ENCODE assay signal across 22 mouse cellular contexts in genomic region chr4:55541654-55542053, GRCm38 (mm10). TPM values are rescaled to one million over a fixed set of nuclear protein-coding genes. Genes with fewer than 3 reads are reported as not detected.
A peak's percentile ranks its signal among the peaks of the same experiment; 100 is the strongest.
DNase-seq lines count a peak whose midpoint lies in the region; ATAC-seq and TF ChIP-seq lines count a peak whose summit lies in the region.
"Had no signal": no experiment of that assay in that cellular context is flagged by ENCODE, and none has a peak within 500 bp of the region (broad histone marks: within the 10 kb centered on the region; RNA-seq: fewer than 3 reads in every experiment).

No protein-coding gene starts in this region.

- no peak overlapping the region for H3K27ac ChIP-seq in heart, embryonic 11.5 days (ENCODE audit: low read depth, low read length)
- H3K27ac ChIP-seq: hindbrain, embryonic 15.5 days; kidney, embryonic 15.5 days; liver, embryonic 13.5 days; macrophage; midbrain, embryonic 15.5 days; neural tube, embryonic 13.5 days had no signal

- WGBS in heart, embryonic 11.5 days (ENCODE audit: insufficient replicate concordance), result 56% methylated on average over 4 of the region's 4 CpGs

- intact Hi-C loops in heart, postnatal 14 days (cut with DNase I), result no loop called here

- CTCF ChIA-PET in Patski (lab: Charles Lee), result no interaction called here

- no peak for ATAC-seq in heart, embryonic 11.5 days (replicated peaks; ENCODE audit: insufficient number of reproducible peaks, low FRiP score, low TSS enrichment)
- ATAC-seq in Patski, result peak; percentile 44
- ATAC-seq: CD4-positive, CD25-positive, alpha-beta regulatory T cell, adult 4 months; forebrain, embryonic 14.5 days; midbrain, embryonic 15.5 days had no signal

- H3K4me3 ChIP-seq in heart, embryonic 11.5 days (ENCODE audit: low read depth, low read length), result no peak overlapping the region
- H3K4me3 ChIP-seq: hindbrain, embryonic 15.5 days; kidney, embryonic 15.5 days; liver, embryonic 13.5 days; midbrain, embryonic 15.5 days; neural tube, embryonic 13.5 days had no signal

- in situ Hi-C loops in Patski (cut with MboI; ENCODE audit: low pct_unique_long_range_greater_than_20kb), result loop anchor here (25.0 kb wide), 1 partner anchor 521 kb away; no protein-coding TSS in a partner anchor

- H3K27me3 ChIP-seq in heart, embryonic 11.5 days (ENCODE audit: control insufficient read depth, insufficient read depth, low read length), result no peaks in the 10 kb centered on the region
- no peaks in the 10 kb centered on the region for H3K27me3 ChIP-seq in Patski
- H3K27me3 ChIP-seq: hindbrain, embryonic 15.5 days; kidney, embryonic 15.5 days; neural tube, embryonic 13.5 days had no signal

- no peak for TF ChIP-seq CTCF in Patski (IDR thresholded peaks at IDR 0.05)

- POLR2A ChIA-PET in Patski (lab: Charles Lee), result interaction anchor here (1.1 kb wide), 2 partner anchors 8 to 13 kb away, joined by 3 read pairs; no protein-coding TSS in a partner anchor

- no peaks in the 10 kb centered on the region for H3K36me3 ChIP-seq in heart, embryonic 11.5 days (ENCODE audit: control insufficient read depth, insufficient read depth, low read length)
- H3K36me3 ChIP-seq: hindbrain, embryonic 15.5 days; kidney, embryonic 15.5 days; liver, embryonic 13.5 days; midbrain, embryonic 15.5 days; neural tube, embryonic 13.5 days had no signal

- H3K4me2 ChIP-seq in heart, embryonic 11.5 days, result peak overlapping the region; percentile 16; the same call in 1 of the 2 replicates
- H3K4me2 ChIP-seq: hindbrain, embryonic 15.5 days; kidney, embryonic 15.5 days; liver, embryonic 13.5 days; lung, embryonic 14.5 days; midbrain, embryonic 15.5 days; neural tube, embryonic 13.5 days had no signal

- DNase-seq in heart, postnatal 14 days, result no peak
- peak; percentile 14 for DNase-seq in lung, postnatal 10 days
- no peak for DNase-seq in lung, postnatal 36 days
- no peak for DNase-seq in Patski (ENCODE audit: low read depth, low spot score)
- DNase-seq in urinary bladder, adult 2 months (ENCODE audit: low spot score), result no peak
- DNase-seq in embryo, embryonic 11 days, result no peak
- DNase-seq: cerebellum, adult 8-10 months; cerebellum, postnatal 36 days; kidney, postnatal 36 days; liver, embryonic 13.5 days; lung, embryonic 14.5 days; retina, postnatal 1 day; right cerebral cortex, postnatal 25 days; thymus, postnatal 14 days had no signal

- peaks cover 22% of the 10 kb centered on the region for H3K4me1 ChIP-seq in heart, embryonic 11.5 days (ENCODE audit: control insufficient read depth, insufficient read depth, low read length)
- H3K4me1 ChIP-seq: hindbrain, embryonic 15.5 days; kidney, embryonic 15.5 days; liver, embryonic 13.5 days; midbrain, embryonic 15.5 days had no signal

- no peaks in the 10 kb centered on the region for H3K9me3 ChIP-seq in heart, embryonic 11.5 days (replicated peaks; ENCODE audit: control insufficient read depth, low read length)
- H3K9me3 ChIP-seq: hindbrain, embryonic 15.5 days; kidney, embryonic 15.5 days; liver, embryonic 13.5 days; midbrain, embryonic 15.5 days; neural tube, embryonic 13.5 days had no signal

- H3K9ac ChIP-seq in heart, embryonic 11.5 days (ENCODE audit: low read depth, low read length), result no peak overlapping the region
- H3K9ac ChIP-seq: hindbrain, embryonic 15.5 days; kidney, embryonic 15.5 days; liver, embryonic 13.5 days; lung, embryonic 14.5 days; midbrain, embryonic 15.5 days; neural tube, embryonic 13.5 days had no signal

RNA-seq across cellular contexts. Expression of gene Klf4, which starts 9.4 kb away (rescaled TPM):
- 3.3 and 4.0 TPM in 2 replicates for polyA plus RNA-seq in heart, embryonic 11.5 days (2014; fragmentation: Nextera tagmentation; extraction: Ambion mirVana)
- total RNA-seq in heart, postnatal 14 days (2021), result 10 to 100 TPM; 58.8 to 59.1 TPM
- 23.9 TPM for polyA plus RNA-seq in Patski (2021)
- polyA plus RNA-seq in urinary bladder, adult 2 months (2012; rRNA removed), result 51.6 and 59.8 TPM in 2 replicates
